Mouse (Mus musculus) stomach, embryonic 14.5 days (tissue): ENCODE measurements at regions not wholly inside any gene's neighbourhood (a gene's known extent, or its start where the extent isn't known, plus 50 kb on each side); places are given as distances from the start of the nearest gene placed in this dataset.

Experiments
- ATAC-seq: fragments of 200-750 bp; cut with Nextera tagmentation; 2 replicates; pipeline ENCODE4 v1.8.0; 2017; ENCODE audit warnings: low read depth, moderate TSS enrichment; ENCODE audit not compliant: insufficient number of reproducible peaks, insufficient read depth, low FRiP score
- H3K27ac ChIP-seq: fragments of 300-500 bp; sonication (generic); 2 replicates; pipeline ENCODE4 v1.5.1; 2014; ENCODE audit warnings: mild to moderate bottlenecking, low read length, moderate library complexity, mixed read lengths
- H3K27me3 ChIP-seq: fragments of 300-500 bp; sonication (generic); 2 replicates; pipeline ENCODE4 v1.6.1; 2014; ENCODE audit warnings: low read length, control low read depth, mixed read lengths; ENCODE audit not compliant: control insufficient read depth, insufficient read depth
- H3K36me3 ChIP-seq: fragments of 300-500 bp; sonication (generic); 2 replicates; pipeline ENCODE4 v1.6.1; 2014; ENCODE audit warnings: mild to moderate bottlenecking, control low read depth, low read length, moderate library complexity, mixed read lengths; ENCODE audit not compliant: control insufficient read depth, insufficient read depth
- H3K4me1 ChIP-seq: fragments of 300-500 bp; sonication (generic); 2 replicates; pipeline ENCODE4 v1.6.1; 2014; ENCODE audit warnings: low read length, control low read depth, mixed read lengths; ENCODE audit not compliant: control insufficient read depth, insufficient read depth
- H3K4me2 ChIP-seq: fragments of 300-500 bp; sonication (generic); replicated peaks from 2 replicates; pipeline ENCODE4 v1.6.1; 2014; ENCODE audit warnings: low read depth, low read length, control low read depth
- H3K4me3 ChIP-seq: fragments of 300-500 bp; sonication (generic); 2 replicates; pipeline ENCODE4 v1.5.1; 2014; ENCODE audit warnings: low read depth, low read length, control low read depth
- H3K9ac ChIP-seq: fragments of 300-500 bp; sonication (generic); replicated peaks from 2 replicates; pipeline ENCODE4 v1.6.1; 2014; ENCODE audit warnings: low read depth, mild to moderate bottlenecking, control low read depth, low read length, moderate library complexity, mixed read lengths
- H3K9me3 ChIP-seq: fragments of 300-500 bp; sonication (generic); 2 replicates; pipeline ENCODE4 v1.6.1; 2016; ENCODE audit warnings: low read depth, low read length, control low read depth; ENCODE audit not compliant: control insufficient read depth
- WGBS: fragments of 180-500 bp; shearing (Covaris S2); extraction: QIAGEN DNeasy Blood & Tissue Kit; methylation state at CpG from one replicate; pipeline ENCODE4 v1.1.7; 2014; 5-methylcytosine and 5-hydroxymethylcytosine counted together

GRCm38 (mm10) chr8:93668306-93668705 lies 132.7 kb upstream of the Ces5a start:
- WGBS, result 66% methylated on average over 7 of the region's 7 CpGs
- Histone ChIP-seq H3K4me3 (no peak overlapping the region), H3K4me1 (no peaks in the 10 kb centered on the region), H3K27ac (no peak overlapping the region), H3K27me3 (no peaks in the 10 kb centered on the region), H3K36me3 (no peaks in the 10 kb centered on the region), H3K9me3 (no peaks in the 10 kb centered on the region), H3K9ac (no peak overlapping the region), H3K4me2 (no peak overlapping the region)
- ATAC-seq, result no peak

DNA sequence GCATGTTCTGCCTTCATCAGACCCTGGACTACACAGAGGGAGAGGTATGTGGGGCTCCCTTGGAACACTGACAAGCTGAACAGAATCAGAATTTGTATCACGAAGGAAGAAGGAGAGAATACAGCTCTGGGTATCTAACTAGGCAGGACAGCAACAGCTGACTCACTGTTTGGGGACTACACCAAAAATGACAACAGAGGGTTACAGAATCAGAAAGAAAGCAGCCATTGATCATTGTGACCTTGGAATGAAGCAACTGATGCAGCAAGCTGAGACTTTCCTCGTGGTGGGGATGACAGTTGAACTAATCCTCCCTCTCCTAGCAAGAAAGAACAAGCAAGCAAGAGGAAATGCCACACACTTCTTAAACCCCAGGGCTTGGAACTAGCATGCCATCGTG lies 135.0 kb upstream of the Gnao1 start:
- ATAC-seq, result no peak
- Histone ChIP-seq H3K9ac (no peak overlapping the region), H3K36me3 (no peaks in the 10 kb centered on the region), H3K4me3 (no peak overlapping the region), H3K27ac (no peak overlapping the region), H3K4me2 (no peak overlapping the region), H3K4me1 (no peaks in the 10 kb centered on the region), H3K27me3 (no peaks in the 10 kb centered on the region), H3K9me3 (no peaks in the 10 kb centered on the region)
- 56% methylated on average over 3 of the region's 3 CpGs for WGBS

DNA sequence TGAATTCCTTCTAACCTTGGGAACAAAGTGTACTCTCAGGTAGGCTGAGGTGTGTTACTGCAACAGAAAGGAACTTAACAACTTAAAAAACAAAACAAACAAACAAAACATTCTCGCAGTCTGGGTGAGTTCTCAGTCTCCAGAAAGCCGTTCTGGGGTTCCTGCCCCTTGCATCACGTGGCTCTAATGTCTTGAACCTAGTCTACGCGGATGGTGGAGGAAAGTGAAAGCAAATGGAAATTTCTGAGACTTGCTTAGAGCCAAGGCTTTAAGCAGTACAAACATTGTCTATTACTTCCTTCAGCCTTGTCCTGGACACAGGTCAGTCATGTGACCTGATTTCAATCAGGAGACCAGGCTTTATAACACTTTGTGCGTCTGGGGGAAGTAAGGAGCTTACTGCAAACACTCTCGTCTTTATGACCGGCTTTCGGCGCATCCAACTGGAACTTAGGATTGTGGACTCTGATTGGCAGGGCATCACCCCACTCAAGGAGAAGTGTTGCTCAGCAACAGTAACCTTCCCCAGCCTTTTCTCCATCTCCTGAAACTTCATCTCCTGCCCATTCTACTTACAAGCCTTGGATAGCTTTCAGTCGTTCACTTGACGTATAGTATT lies 125.9 kb upstream of the Gnao1 start:
- no peak overlapping the region for H3K4me3 ChIP-seq
- no peaks in the 10 kb centered on the region for H3K9me3 ChIP-seq
- 82% methylated on average over 12 of the region's 12 CpGs for WGBS
- ATAC-seq, result no peak
- H3K4me2 ChIP-seq, result no peak overlapping the region
- no peak overlapping the region for H3K27ac ChIP-seq
- no peaks in the 10 kb centered on the region for H3K27me3 ChIP-seq
- H3K9ac ChIP-seq, result no peak overlapping the region
- no peaks in the 10 kb centered on the region for H3K4me1 ChIP-seq
- no peaks in the 10 kb centered on the region for H3K36me3 ChIP-seq

- ATAC-seq, result no peak
- Histone ChIP-seq H3K27me3 (no peaks in the 10 kb centered on the region), H3K27ac (no peak overlapping the region), H3K36me3 (no peaks in the 10 kb centered on the region), H3K9me3 (no peaks in the 10 kb centered on the region), H3K4me3 (no peak overlapping the region), H3K9ac (no peak overlapping the region), H3K4me2 (no peak overlapping the region), H3K4me1 (no peaks in the 10 kb centered on the region)
- 92% methylated on average over 6 of the region's 6 CpGs for WGBS
Measured at GRCm38 (mm10) chr8:93684392-93684791, 125.4 kb upstream of the Gnao1 start.

DNA sequence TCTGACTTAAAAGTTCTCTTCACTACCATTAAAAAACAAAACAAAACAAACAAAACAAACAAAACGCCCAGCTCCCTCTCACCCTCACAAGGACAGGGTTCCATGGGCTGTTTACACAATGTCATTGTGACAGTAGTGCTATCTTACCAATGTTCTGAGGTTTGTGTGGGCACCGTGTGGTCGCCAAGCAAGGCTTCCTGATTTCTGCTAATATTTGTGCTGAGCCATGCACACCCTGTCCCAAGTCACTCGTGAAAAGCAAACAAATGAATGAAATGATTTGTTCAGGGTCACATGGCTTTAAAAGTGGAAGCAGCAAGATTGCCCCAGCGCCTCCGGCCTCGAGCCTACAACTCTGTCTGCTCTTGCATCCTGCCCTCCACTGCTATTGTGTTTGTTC lies 120.9 kb upstream of the Gnao1 start:
- 48% methylated on average over 7 of the region's 7 CpGs for WGBS
- no peaks in the 10 kb centered on the region for H3K27me3 ChIP-seq
- H3K36me3 ChIP-seq, result no peaks in the 10 kb centered on the region

DNA sequence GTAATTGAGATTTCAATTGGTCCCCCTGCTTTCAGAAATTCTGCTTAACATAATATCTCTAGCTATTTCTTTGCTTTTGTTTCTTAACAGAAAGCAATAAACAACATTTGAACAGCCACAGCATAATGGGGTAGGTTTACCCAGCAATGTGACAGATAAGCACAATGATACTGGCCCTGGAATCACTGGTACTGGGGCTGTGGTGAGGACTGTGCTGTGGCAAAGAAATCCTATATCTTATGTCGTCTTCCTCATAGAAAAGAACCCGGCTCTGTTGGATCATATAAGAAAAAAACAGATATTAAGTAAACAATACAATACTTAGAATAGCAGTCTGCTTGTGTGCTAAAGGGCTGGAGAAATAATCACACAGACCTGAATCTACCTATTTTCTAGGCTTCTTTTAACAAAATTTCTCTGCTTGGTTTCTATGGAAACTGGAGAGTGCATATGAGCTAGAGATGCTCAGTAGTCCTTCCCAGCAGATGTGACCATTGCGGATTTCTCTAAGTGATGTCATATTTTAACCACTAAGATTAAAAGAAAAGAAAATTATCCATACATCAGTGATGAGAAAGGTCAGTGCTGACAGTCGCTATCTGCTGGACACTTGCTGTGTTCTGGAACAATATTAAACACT lies 119.8 kb upstream of the Gnao1 start:
- H3K4me3 ChIP-seq, result no peak overlapping the region
- H3K9me3 ChIP-seq, result no peaks in the 10 kb centered on the region
- no peak overlapping the region for H3K27ac ChIP-seq
- no peaks in the 10 kb centered on the region for H3K4me1 ChIP-seq
- H3K27me3 ChIP-seq, result no peaks in the 10 kb centered on the region
- no peak for ATAC-seq
- no peak overlapping the region for H3K9ac ChIP-seq
- 75% methylated on average over 4 of the region's 4 CpGs for WGBS
- H3K36me3 ChIP-seq, result no peaks in the 10 kb centered on the region
- no peak overlapping the region for H3K4me2 ChIP-seq

More for the DNA sequence above, 120.9 kb upstream of the Gnao1 start:
- no peak for ATAC-seq
- Histone ChIP-seq H3K9me3 (no peaks in the 10 kb centered on the region), H3K4me3 (no peak overlapping the region), H3K4me1 (no peaks in the 10 kb centered on the region), H3K4me2 (no peak overlapping the region), H3K27ac (no peak overlapping the region), H3K9ac (no peak overlapping the region)

GRCm38 (mm10) chr8:93691375-93691774 lies 118.4 kb upstream of the Gnao1 start:
- Histone ChIP-seq H3K4me3 (no peak overlapping the region), H3K4me2 (no peak overlapping the region), H3K36me3 (no peaks in the 10 kb centered on the region), H3K27ac (no peak overlapping the region), H3K27me3 (no peaks in the 10 kb centered on the region), H3K9ac (no peak overlapping the region), H3K9me3 (no peaks in the 10 kb centered on the region), H3K4me1 (no peaks in the 10 kb centered on the region)
- ATAC-seq, result no peak
- WGBS, result 86% methylated on average over 2 of the region's 2 CpGs

DNA sequence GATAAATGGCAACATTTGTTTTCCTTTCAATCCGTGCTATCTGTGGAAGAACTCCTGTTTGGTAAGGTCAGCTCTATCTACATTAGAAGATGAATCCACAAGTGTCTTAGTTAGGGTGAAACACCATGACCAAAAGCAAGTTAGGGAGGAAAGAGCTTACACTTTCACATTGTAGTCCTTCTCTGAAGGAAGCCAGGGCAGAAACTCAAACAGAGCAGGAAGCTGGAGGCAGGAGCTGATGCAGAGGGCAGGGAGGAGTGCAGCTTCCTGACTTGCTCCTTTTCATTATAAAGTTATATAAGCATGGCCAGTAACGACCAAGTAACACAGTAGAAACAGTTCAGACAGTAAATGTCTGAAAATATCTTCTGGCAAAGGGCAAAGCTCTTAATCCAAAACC lies 117.9 kb upstream of the Gnao1 start:
- WGBS, result 70% methylated on average over 2 of the region's 2 CpGs
- H3K4me2 ChIP-seq, result no peak overlapping the region
- no peak overlapping the region for H3K4me3 ChIP-seq
- no peak for ATAC-seq
- H3K27me3 ChIP-seq, result no peaks in the 10 kb centered on the region
- no peaks in the 10 kb centered on the region for H3K9me3 ChIP-seq
- no peaks in the 10 kb centered on the region for H3K4me1 ChIP-seq
- no peak overlapping the region for H3K27ac ChIP-seq
- no peaks in the 10 kb centered on the region for H3K36me3 ChIP-seq
- no peak overlapping the region for H3K9ac ChIP-seq

- H3K4me1 ChIP-seq, result no peaks in the 10 kb centered on the region
- no peaks in the 10 kb centered on the region for H3K9me3 ChIP-seq
- H3K27ac ChIP-seq, result no peak overlapping the region
- no peak for ATAC-seq
- no peak overlapping the region for H3K9ac ChIP-seq
- H3K36me3 ChIP-seq, result no peaks in the 10 kb centered on the region
- no peaks in the 10 kb centered on the region for H3K27me3 ChIP-seq
- H3K4me3 ChIP-seq, result no peak overlapping the region
- WGBS, result 56% methylated on average over 7 of the region's 7 CpGs
- no peak overlapping the region for H3K4me2 ChIP-seq
Measured at GRCm38 (mm10) chr8:93697206-93697605, 112.6 kb upstream of the Gnao1 start.
